ENCODE assay signal across 8 mouse cellular contexts in the genomic region with DNA sequence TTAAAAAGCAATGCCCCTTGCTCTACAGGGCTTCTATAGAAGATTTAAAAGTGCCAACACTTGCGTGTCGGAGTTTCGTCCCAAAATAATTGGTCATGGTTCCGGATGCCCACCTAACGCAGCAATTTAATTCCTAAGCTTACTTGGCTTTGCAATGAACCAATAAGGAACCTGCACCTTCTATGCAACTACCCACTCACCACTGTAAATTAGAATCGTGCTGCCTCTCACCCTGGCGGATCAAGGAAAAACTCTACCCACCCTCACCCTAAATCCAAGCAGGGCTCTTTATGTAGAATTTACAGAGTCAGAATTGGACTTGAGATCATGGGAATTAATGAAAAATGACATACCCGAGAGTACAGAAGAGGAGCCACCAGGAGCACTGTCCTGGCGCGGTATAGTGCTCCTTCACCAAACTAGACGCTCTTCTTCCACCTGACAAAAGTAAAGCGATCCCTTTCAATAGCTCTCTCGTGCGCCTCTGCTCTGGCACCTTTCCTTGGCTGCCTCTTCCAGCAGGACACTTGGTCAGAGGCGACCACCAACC. TPM values are rescaled to one million over a fixed set of nuclear protein-coding genes. Genes with fewer than 3 reads are reported as not detected.
A peak's percentile ranks its signal among the peaks of the same experiment; 100 is the strongest.
DNase-seq lines count a peak whose midpoint lies in the region; ATAC-seq and TF ChIP-seq lines count a peak whose summit lies in the region.

No protein-coding gene starts in this region.

- peak overlapping the region; percentile 65 for H3K4me2 ChIP-seq in limb, embryonic 12.5 days

- peaks cover 2% of the 10 kb centered on the region; the same call in 1 of the 2 replicates for H3K36me3 ChIP-seq in testis, adult 2 months (ENCODE audit: control insufficient read depth, insufficient read depth, low read length)
- peaks cover 40% of the 10 kb centered on the region for H3K36me3 ChIP-seq in limb, embryonic 12.5 days

- peak overlapping the region; percentile 100 for H3K4me3 ChIP-seq in testis, adult 2 months (ENCODE audit: control insufficient read depth, low read depth, low read length)
- peak overlapping the region; percentile 67 for H3K4me3 ChIP-seq in limb, embryonic 12.5 days (replicated peaks)
- peak overlapping the region; percentile 97 for H3K4me3 ChIP-seq in olfactory bulb, adult 2 months (ENCODE audit: insufficient read depth, low read depth, low read length)

- TF ChIP-seq CTCF in testis, adult 2 months (IDR thresholded peaks at IDR 0.05; ENCODE audit: control insufficient read depth, insufficient read depth, insufficient replicate concordance, low read depth, low read length): no peak
- no peak for TF ChIP-seq CTCF in olfactory bulb, adult 2 months (IDR thresholded peaks at IDR 0.05; ENCODE audit: insufficient read depth, low read depth, low read length)

- peak overlapping the region; percentile 97 for H3K27ac ChIP-seq in testis, adult 2 months (ENCODE audit: control insufficient read depth, insufficient read depth, low read depth, low read length)
- H3K27ac ChIP-seq in limb, embryonic 12.5 days: peak overlapping the region; percentile 87
- H3K27ac ChIP-seq in olfactory bulb, adult 2 months (ENCODE audit: insufficient read depth, low read depth, low read length): peak overlapping the region; percentile 86

- H3K27me3 ChIP-seq in testis, adult 2 months (ENCODE audit: control insufficient read depth, insufficient read depth, low read length): no peaks in the 10 kb centered on the region
- no peaks in the 10 kb centered on the region for H3K27me3 ChIP-seq in limb, embryonic 12.5 days

- H3K4me1 ChIP-seq in testis, adult 2 months (ENCODE audit: control insufficient read depth, insufficient read depth, low read length): no peaks in the 10 kb centered on the region; the same call in 1 of the 2 replicates
- peaks cover 11% of the 10 kb centered on the region for H3K4me1 ChIP-seq in limb, embryonic 12.5 days (replicated peaks)
- H3K4me1 ChIP-seq in olfactory bulb, adult 2 months (ENCODE audit: control insufficient read depth, insufficient read depth, low read length): peaks cover 2% of the 10 kb centered on the region; the same call in 1 of the 2 replicates

- intact Hi-C loops in left cerebral cortex, postnatal 36 days (cut with DNase I): no loop called here

- DNase-seq in cerebellum, adult 9-10 months: no peak
- no peak for DNase-seq in testis, postnatal 10 days (ENCODE audit: low spot score)
- no peak for DNase-seq in retina, postnatal 1 day
- no peak for DNase-seq in left cerebral cortex, postnatal 36 days (ENCODE audit: low spot score in 2 of 2)

- TF ChIP-seq POLR2A in testis, adult 2 months (IDR thresholded peaks at IDR 0.05; ENCODE audit: control insufficient read depth, low read depth, low read length): no peak
- no peak for TF ChIP-seq POLR2A in olfactory bulb, adult 2 months (IDR thresholded peaks at IDR 0.05; ENCODE audit: insufficient read depth, low read depth, low read length)

- WGBS in limb, embryonic 12.5 days: 4% methylated on average over 15 of the region's 15 CpGs
- WGBS in olfactory bulb, adult 2 months: under 1% methylated on average over 15 of the region's 15 CpGs

- H3K9ac ChIP-seq in limb, embryonic 12.5 days (replicated peaks): peak overlapping the region; percentile 88

- no peaks in the 10 kb centered on the region for H3K9me3 ChIP-seq in limb, embryonic 12.5 days

- peak; percentile 20; the same call in 1 of the 2 replicates for ATAC-seq in cerebellum, adult (ENCODE audit: insufficient number of reproducible peaks, low FRiP score, low TSS enrichment)
- peak; percentile 42; the same call in 1 of the 2 replicates for ATAC-seq in limb, embryonic 12.5 days (ENCODE audit: insufficient number of reproducible peaks, insufficient read depth, low FRiP score, low TSS enrichment, low read depth)

RNA-seq across cellular contexts. Expression of a gene that starts 0.4 kb away (rescaled TPM):
- 19.4 and 19.7 TPM in 2 replicates for polyA plus RNA-seq in testis, adult 2 months (2012; rRNA removed)
- polyA plus RNA-seq in limb, embryonic 12.5 days (2016; fragmentation: Nextera tagmentation; extraction: Ambion mirVana): 56.8 and 58.9 TPM in 2 replicates
- polyA plus RNA-seq in olfactory bulb, adult 2 months (2012; ENCODE audit: insufficient read depth, insufficient read length, low replicate concordance, missing spikeins): not detected in 2 replicates
- 10 to 100 TPM; 37.1 to 41.9 TPM for total RNA-seq in left cerebral cortex, postnatal 36 days (2021)

RNA-seq across cellular contexts. Expression of a gene that starts 0.4 kb away (rescaled TPM):
- polyA plus RNA-seq in testis, adult 2 months (2012; rRNA removed): 51.2 and 54.5 TPM in 2 replicates
- 45.4 and 45.9 TPM in 2 replicates for polyA plus RNA-seq in limb, embryonic 12.5 days (2016; fragmentation: Nextera tagmentation; extraction: Ambion mirVana)
- not detected in 2 replicates for polyA plus RNA-seq in olfactory bulb, adult 2 months (2012; ENCODE audit: insufficient read depth, insufficient read length, low replicate concordance, missing spikeins)
- total RNA-seq in left cerebral cortex, postnatal 36 days (2021): 10 to 100 TPM; 46.1 to 56.2 TPM

RNA-seq across cellular contexts. Expression of a gene that starts 41.2 kb away (rescaled TPM):
- 104 and 140 TPM in 2 replicates for polyA plus RNA-seq in testis, adult 2 months (2012; rRNA removed)
- polyA plus RNA-seq in limb, embryonic 12.5 days (2016; fragmentation: Nextera tagmentation; extraction: Ambion mirVana): 234 and 245 TPM in 2 replicates
- polyA plus RNA-seq in olfactory bulb, adult 2 months (2012; ENCODE audit: insufficient read depth, insufficient read length, low replicate concordance, missing spikeins): not detected in 2 replicates
- 10 to 100 TPM; 24.7 to 25.1 TPM for total RNA-seq in left cerebral cortex, postnatal 36 days (2021)

RNA-seq across cellular contexts. Expression of a gene that starts 45.9 kb away (rescaled TPM):
- polyA plus RNA-seq in testis, adult 2 months (2012; rRNA removed): 14.2 and 14.4 TPM in 2 replicates
- 84.7 and 85.9 TPM in 2 replicates for polyA plus RNA-seq in limb, embryonic 12.5 days (2016; fragmentation: Nextera tagmentation; extraction: Ambion mirVana)
- not detected in 2 replicates for polyA plus RNA-seq in olfactory bulb, adult 2 months (2012; ENCODE audit: insufficient read depth, insufficient read length, low replicate concordance, missing spikeins)
- 10 to 100 TPM; 31.7 to 31.9 TPM for total RNA-seq in left cerebral cortex, postnatal 36 days (2021)

RNA-seq across cellular contexts. Expression of a gene that starts 53.0 kb away (rescaled TPM):
- polyA plus RNA-seq in testis, adult 2 months (2012; rRNA removed): 4.0 and 7.7 TPM in 2 replicates
- 18.1 and 20.2 TPM in 2 replicates for polyA plus RNA-seq in limb, embryonic 12.5 days (2016; fragmentation: Nextera tagmentation; extraction: Ambion mirVana)
- not detected in 2 replicates for polyA plus RNA-seq in olfactory bulb, adult 2 months (2012; ENCODE audit: insufficient read depth, insufficient read length, low replicate concordance, missing spikeins)
- 10 to 100 TPM; 17.4 to 19.5 TPM for total RNA-seq in left cerebral cortex, postnatal 36 days (2021)

Comparison
In these comparisons a context has a peak if more than half of its experiments do, and no peak if none do; other contexts are left out.
1. RNA of a gene that starts 0.4 kb away (polyA plus RNA-seq): 51.2 to 54.5 TPM in testis, adult 2 months and 45.4 to 45.9 TPM in limb, embryonic 12.5 days; not detected in olfactory bulb, adult 2 months; every median in the first group is over 10 times any median in the second.
2. Peak in every context shown above with its lines, with median percentiles within 50 percentile points of each other: H3K27ac ChIP-seq and H3K4me3 ChIP-seq.